Mouse (Mus musculus) cerebellum, adult 11 months (tissue): ENCODE results near the gene Hist2h3b.
A peak's percentile ranks its signal among the peaks of the same experiment; 100 is the strongest.
"Not testable (repeated sequence)": the region's sequence is repeated elsewhere in the genome, so short reads cannot be mapped to it uniquely, and the experiment has no call there.

Experiments
- DNase-seq: peaks from one replicate; pipeline ENCODE4 v3.0.0; 2022

The Hist2h3b gene

DNA sequence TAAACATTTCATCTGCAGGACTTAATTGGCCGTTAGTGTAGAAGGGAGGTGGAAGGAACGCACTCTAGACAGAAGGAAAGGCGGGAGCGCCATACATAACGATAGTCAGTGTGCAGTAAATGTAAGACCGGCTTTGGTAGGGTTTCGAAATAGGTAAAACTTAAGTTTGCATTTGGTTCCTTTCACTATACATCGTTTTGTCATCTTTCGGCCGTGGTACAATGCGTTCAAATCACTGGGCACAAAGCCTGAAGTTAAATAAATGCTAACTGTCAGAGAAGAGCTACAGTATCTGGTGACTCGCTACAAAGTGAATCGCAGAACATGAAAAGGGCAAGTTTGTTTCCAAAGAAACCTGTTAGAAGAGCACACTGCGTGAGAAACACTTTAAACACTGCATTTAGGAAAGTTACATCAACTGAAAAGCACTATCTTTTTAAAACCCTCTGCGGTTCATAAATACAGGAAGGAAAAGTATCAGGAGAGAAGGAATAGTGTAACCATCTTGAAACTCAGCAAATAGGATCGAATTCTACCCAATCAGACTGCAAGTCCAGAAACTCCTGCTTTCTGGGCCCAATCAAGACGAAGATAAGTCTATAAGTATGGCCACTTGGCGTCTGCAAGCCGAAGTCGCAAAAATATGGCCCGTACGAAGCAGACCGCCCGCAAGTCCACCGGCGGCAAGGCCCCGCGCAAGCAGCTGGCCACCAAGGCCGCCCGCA lies at the start of gene Hist2h3b:
Hist2h3b (plus strand) TSS at position 604 of the 725 bp plus-strand sequence.
- peak; percentile 76 for DNase-seq

DNA sequence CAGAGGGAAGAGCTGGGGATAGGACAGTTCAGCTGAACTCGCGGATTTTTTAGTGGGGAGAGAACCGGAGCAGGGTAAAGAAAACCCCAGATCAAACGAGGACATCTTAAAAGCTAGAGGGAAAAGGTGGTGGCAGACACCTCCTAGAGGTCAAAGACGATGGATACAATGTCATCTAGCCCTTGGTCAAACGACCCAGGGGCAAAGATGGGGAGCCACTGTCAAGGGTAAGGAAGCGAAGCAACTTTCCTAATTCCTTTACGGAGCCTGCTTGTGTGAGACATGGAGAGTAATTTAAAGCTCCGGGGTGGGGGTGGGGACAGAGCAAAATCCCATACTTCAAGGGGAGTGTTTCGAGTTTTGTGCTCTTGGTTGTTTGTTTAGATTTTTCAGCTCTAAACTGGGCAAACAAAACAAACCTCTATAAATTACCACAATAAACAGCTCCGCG lies 49.2 kb upstream of the Hist2h3b start:
- DNase-seq: peak; percentile 32

DNA sequence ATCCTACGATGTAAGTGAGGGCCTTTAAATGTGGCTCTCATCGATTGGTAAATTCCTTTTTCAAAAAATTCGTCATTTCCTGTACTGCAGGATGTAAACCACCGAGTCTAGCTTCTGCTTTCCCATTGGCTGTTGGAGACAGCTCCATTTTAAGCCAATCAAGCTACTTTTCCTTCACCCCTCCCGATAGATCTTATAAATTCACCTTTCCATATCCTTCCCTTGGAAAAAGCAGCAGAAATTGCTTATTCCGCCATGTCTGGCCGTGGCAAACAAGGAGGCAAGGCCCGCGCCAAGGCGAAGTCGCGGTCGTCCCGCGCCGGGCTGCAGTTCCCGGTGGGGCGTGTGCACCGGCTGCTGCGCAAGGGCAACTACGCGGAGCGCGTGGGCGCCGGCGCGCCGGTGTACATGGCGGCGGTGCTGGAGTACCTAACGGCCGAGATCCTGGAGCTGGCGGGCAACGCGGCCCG lies 48.8 kb upstream of the Hist2h3b start, which contains the start of the genes Bola1 and Hist2h2ab:
Bola1 (minus strand) TSS at position 49 of the 470 bp plus-strand sequence.
Hist2h2ab (plus strand) TSS at position 205 of the 470 bp plus-strand sequence.
- peak; percentile 71 for DNase-seq

DNA sequence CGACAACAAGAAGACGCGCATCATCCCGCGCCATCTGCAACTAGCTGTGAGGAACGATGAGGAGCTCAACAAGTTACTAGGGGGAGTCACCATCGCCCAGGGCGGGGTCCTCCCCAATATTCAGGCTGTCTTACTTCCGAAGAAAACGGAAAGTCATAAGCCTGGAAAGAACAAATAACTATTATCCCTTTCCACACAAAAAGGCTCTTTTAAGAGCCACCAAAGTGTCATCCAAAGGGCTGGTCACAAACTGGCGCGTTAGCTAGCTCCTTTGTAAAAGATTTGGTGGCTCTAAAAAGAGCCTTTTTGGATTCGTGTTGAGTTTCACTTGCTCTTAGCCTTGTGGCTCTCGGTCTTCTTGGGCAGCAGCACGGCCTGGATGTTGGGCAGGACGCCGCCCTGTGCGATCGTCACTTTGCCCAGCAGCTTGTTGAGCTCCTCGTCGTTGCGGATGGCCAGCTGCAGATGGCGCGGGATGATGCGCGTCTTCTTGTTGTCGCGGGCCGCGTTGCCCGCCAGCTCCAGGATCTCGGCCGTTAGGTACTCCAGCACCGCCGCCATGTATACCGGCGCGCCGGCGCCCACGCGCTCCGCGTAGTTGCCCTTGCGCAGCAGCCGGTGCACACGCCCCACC lies 48.2 kb upstream of the Hist2h3b start:
- DNase-seq: not testable (repeated sequence)

DNA sequence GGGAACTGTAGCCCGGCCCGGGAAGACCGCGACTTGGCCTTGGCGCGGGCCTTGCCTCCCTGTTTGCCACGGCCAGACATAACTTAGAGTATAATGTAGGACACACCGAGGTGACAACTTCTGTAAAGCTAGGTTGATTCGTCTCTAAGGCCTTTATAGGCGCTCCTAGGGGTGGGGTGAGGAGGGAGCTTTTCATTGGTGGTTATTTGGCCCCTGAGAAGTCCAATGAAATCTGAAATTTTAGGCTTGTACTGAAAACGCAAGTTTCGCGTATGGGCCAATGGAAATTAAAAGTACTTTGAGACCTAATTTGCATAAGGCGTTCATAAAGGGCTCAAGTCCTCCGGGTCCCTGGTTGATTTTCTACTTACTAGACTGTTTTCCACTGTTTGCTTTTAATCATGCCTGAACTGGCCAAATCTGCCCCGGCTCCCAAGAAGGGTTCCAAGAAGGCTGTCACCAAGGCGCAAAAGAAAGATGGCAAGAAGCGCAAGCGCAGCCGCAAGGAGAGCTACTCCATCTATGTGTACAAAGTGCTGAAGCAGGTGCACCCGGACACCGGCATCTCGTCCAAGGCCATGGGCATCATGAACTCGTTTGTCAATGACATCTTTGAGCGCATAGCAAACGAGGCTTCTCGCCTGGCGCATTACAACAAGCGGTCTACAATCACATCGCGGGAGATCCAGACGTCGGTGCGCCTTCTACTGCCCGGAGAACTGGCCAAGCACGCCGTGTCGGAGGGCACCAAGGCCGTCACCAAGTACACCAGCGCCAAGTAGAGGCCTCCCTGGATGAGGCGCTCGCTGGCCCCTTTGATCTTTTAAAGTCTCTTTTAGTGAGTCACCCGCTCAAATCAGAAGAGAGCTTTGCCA lies 47.5 kb upstream of the Hist2h3b start, which contains the start of the genes Hist2h2ac and Hist2h2be:
Hist2h2ac (minus strand) TSS at position 116 of the 875 bp plus-strand sequence.
Hist2h2be (plus strand) TSS at position 355 of the 875 bp plus-strand sequence.
- DNase-seq: peak; percentile 84

DNA sequence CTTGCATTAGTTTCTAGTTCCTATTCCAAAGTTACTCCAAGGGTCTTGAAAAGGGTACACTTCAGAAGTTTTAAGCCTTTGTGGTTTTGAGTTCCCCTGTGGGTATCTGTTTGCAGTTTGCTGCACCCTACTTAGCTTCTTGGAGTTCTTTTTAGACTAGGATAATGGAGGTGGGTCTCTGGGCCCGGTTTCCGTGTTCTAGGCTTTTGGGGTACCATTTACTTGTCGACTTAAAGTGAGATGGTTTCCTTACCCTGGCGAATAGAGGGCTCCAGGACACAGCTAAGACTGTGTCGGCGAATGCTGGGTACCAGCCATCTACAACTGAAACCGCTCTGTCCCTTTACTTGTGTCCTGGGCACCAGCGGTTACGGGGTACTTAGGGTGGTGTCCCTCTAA lies 46.8 kb upstream of the Hist2h3b start:
- DNase-seq: no peak

DNA sequence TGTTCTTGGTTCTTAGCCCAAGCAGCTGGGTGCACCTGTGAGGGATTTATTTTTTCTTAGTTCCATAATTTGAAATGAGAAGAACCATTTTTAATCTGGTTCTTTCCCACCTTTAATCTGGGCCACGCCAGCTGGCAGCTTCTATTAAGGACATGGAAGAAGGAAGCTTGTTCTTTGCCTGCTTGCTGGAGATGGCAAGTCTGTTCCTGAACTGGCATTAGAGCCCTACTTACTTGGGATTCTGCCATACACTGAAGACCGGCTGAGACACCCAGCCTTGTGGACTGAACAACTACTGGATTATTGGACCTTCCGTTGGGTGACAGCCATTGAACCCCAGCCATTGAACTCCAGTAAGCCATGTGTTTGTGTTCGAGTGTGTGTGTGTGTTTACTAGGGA lies 45.7 kb upstream of the Hist2h3b start:
- no peak for DNase-seq

DNA sequence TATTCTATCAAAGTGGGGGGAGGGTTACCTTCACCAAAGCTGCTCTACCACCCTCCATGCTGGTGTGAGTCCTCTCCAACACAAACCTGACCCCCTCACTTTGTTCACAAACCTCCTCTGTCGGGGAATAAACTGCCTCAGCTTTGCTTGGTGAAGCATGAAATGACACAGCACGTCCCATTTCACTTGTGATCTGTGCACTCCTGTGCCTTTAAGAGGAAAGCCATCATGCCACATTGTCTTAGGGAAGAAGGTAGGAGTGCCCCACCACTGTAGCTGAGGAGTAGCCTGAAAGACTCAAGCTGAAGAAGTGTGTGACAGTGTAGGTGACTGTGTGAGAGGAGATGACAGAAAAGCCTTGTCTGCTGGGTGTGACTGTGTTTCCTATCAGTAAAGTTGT lies 43.0 kb upstream of the Hist2h3b start:
- no peak for DNase-seq

DNA sequence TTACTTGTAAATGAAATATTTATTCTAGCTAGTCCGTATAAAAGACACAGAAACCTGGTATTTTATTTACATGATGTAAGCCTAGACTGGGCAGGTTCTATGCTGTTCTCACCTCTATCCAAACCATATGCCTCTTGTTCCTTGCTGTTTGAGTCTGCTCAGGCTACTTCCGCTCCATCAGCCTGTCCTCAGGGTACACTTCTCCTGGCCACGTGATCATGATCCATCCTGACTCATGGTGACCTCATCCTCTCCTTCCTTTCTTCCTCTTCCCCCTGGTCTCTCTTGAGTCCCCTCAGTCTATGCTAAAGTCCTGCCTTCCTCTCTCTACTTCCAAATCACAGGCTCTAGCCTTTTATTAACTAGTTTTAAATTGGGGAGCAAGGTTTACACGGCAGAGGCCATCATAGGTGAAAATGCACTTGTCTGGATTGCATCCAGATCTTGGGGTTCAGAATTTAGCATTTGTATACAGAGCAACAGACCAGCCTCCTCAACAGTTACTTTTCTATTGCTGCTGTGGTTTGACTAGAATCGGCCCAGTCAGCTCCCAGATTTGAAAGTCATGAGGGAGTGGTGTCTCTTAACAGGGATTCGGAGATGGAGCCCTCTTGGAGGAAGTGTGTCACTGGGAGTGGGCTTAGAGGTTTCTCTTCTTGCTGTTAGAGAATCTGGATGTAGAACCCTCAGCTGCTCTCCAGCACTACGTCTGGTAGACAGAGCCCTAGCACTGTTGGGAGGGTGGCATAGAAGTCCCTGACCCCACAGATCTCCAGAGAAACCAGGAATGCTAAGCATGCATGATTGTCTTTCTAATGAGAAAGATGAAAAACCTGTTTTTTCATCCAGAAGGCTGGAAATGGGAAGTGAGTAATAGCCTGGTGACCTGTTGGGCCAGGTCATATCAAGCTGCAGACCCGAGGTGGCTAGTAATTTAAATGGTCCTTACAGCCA lies 41.5 kb upstream of the Hist2h3b start:
- no peak for DNase-seq

DNA sequence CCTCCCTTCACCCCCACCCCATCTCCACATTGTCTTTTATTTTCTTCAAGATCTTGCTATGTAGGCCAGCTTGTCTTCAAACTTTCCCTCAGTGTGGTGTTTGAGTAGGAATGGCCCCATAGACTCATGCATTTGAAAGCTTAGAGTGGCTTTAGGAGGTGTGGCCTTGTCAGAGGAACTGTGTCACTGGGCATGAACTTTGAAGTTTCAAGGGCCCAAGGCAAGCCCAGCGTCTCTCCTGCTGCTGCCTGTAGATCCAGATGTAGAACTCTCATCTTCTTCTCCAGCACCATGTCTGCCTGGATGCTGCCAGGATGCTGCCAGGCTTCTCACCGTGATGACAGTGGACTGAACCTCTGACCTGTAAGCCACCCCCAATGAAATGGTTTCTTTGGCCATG lies 39.6 kb upstream of the Hist2h3b start:
- DNase-seq: no peak

DNA sequence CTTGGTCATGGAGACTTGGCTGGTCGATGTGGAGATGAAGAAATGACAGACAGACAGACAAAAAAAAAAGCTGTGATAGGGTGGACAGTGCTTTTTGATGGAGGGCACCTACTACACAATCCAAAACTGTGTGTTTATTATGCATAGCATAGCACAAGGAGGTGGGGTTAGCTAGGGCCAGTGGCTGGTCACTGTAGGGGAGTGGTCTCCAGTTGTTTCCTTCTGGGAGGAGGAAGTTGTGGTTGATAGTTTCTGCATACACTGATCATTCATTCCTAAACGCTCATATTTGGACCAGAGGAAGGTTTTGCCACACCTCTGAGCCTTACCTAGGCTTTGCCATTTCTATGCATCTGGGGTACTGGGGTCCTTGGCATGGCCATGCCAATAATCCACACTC lies 38.0 kb upstream of the Hist2h3b start:
- DNase-seq: no peak

DNA sequence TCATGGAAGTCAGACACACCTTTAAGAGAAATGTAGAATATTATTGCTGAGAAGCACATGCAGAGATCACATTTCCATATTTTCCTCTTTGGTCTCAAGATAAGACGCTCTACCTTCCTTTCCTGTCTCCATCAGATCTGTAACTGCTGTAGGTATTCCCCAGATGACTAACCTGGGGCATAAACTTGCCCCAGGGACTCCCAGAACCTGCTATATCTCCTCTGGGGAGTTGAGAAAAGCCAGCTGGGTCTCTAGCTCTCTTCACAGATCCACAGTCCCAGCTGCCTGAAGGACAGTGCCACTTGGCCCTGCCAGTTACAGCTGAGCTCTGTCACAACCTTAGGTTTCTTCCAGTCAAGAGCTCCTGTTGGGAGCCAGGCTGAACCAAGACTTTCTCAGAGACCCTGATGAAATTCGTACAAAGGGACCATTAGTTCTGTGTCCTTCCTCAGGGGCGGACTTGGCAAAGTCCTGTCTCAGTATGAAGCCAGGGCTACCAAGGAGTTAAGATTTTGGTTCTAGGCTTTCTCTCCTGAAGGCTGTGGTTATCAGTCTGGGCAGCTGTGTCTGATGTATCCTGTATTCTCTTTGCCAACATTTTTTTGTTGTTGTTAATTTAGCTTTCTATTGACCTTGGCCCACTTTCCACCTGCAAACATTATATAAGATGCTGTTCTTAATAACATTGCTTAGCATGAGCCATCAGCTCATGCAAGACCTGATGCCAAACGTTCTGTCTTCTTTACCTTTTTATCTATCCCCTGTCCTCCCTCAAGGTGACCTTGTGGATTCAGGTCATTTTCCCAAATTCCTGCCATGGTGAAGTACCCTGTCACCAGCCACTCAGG lies 37.3 kb upstream of the Hist2h3b start:
- no peak for DNase-seq

DNA sequence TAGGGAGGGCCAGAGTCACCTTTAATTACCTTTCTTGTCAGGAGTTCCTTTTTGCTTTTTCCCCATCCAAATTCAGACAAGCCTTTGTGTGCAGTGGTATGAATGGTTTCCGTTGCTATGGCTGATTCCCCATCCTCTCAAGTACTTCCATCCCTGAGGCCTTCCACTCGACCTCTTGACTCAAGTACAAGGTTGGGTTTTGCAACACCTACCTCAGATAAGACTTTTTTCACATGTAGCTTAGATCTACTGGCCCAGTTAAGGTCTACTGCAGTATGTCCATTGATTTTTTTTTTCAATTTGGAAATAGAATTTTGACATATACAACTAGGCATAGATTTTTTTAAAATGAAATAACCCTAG lies 36.7 kb upstream of the Hist2h3b start:
- no peak for DNase-seq

DNA sequence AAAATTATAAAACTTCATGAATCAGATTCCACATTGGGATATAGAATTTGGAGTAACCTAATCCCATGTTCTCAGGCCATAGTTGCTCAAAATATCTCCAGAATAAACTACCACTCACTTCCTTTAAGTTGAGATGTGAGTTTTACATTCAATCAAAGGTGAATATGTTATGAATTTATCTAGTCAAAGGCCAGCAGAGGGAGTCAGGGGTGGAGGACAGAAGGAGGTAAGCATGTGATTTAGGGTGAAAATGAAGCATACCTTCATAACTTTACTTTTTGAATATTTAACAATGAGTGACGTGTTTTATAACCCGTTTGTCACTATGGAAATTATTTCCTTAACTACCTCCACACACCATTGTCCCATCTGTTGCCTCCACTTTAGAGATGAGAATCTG lies 33.5 kb upstream of the Hist2h3b start:
- no peak for DNase-seq

DNA sequence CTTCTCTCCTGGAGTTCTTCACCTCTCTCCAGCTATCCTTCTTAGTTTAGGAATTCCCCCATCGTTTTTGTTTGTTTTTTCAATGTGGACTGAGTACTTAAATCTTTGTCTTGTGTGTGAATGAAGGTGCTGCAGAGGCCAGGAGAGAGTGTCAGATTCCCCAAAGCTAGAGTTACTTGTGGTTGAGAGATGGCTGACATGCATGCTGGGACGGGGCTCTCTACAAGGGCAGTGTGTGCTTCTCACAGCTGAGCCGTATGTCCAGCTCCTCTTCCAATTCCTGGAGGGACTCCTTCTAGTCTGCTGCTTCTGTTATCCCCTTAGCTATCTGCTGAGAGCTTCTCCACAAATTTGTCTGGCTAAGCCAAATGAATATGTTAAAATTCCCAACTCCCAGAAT lies 32.6 kb upstream of the Hist2h3b start:
- DNase-seq: no peak

DNA sequence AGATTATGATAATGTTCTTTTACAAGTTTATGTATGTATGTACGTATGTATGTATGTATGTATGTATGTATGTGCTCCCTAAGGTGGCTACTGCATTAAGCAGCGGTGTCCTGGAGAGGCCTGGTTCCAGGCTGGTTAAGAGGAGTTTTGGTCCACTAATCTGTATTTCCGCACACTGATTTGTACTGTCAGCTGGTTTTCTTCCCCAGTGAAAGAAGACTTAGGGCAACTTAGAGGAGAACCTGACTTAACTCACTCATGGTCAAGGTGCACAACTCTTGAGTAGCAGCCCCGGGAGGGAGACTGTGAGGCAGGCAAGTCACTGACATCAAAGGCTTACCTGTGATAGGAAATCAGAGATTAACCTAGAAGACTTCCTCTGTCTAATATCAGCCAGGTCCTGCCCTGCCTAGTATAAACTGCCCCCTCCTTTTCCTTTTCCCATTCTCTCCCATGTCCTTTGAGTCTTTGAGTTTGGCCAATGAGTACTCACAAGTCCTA lies 31.6 kb upstream of the Hist2h3b start:
- DNase-seq: no peak

DNA sequence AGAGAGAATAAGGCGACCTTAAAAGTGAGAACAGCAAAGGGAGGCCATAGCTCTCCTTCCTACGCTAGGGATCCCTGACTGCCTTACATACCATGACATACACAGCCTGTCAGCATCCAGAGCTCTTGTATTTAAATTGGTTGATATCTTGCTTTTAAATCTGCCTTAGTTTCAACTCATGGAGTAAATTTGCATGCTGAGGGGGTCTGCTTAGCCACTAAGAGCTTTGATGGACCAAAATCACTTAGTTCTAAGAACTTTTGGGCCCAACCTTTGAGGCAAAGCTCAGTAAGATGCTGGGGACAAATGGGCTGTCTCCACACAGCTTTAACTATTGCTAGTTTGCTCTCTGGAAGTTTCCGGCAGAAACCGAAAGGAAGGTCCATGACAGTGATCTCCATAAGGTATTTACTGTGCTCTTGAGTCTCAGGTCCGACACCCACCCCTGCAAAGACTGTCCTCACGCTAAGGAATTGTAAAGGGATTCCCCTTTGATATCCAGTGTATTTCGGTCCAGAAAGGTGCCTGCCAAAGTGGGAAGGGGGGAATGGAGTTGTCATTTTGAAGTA lies 31.0 kb upstream of the Hist2h3b start:
- DNase-seq: no peak

DNA sequence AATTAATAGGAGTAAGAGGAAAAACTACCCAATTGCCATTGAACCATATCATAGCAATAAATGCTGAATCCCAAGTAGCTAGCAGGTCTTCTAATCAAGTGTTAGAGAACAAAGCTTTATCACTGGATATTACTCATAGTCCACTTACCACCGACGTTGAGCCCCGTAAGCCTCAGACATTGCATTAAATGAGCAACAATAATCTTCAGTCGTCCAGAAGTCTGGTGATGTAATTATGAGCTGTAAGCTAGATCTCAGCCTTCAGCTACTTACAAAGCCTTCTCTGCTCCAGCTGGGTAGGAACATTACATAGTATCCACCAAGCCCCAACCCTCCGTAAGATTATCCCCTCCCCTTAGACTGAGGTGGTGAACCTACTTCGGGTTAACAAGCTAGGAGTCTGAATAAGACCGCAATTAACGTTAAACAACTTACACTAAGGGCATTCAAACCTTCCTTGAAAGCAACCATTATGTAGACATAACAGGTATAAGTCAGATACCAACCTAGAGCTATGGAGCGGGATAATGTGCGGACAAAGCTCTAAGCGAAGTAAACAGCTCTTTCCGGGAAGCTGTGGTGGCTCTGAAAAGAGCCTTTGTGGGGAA lies 30.4 kb upstream of the Hist2h3b start:
- DNase-seq: no peak

DNA sequence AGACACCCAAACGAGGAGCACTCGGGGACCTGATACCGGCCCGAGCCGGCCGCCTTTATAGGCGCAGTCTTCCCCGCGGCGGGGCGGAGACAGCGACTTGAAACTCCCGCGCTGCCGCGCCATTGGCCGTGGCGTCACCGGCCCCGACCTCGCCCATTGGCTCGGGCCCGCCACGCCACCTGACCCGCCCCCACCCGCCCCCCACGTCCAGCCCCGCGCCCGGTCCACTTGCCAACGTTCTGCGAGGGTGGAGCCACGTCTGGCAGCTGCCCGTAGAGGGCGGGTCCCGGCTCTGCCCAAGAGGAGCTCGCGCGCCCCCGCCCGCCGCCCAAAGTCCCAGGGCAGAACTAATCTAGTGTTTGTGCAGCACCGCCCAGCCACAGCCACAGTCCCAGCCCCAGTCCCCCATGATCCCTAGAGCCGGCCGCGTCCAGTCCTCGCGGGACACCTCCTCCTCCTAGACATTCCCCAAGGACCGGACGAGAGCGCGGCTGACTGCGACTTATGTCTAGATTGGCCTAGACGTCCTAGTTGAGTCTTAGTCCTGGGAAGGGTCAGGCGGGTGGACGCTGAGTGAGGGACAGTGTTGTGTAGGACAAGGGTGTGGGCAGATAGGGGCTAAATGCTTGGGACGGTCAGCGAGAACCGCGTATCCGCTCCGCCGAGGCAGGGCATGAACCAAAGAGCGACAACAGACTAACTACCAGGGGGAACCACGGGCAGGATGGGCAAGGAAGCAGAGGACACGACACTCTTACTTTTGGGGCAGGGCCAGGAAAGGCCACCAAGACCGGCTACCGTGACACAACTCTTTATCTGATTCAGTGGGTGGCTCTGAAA lies 29.3 kb upstream of the Hist2h3b start, which contains the start of gene Hist2h3c2:
Hist2h3c2 (minus strand) TSS at position 174 of the 840 bp plus-strand sequence.
- peak; percentile 38 for DNase-seq
